Mouse (Mus musculus) E14TG2a.4 (cell line): ENCODE measurements around the gene Cd163.
"Not testable (repeated sequence)": the region's sequence is repeated elsewhere in the genome, so short reads cannot be mapped to it uniquely, and the experiment has no call there.

Experiments
- H3K27me3 ChIP-seq: 2 replicates; pipeline ENCODE4 v1.6.1; 2014; ENCODE audit warnings: low read length, control low read depth; ENCODE audit not compliant: insufficient read depth
- H3K36me3 ChIP-seq: 2 replicates; pipeline ENCODE4 v1.6.1; 2014; ENCODE audit warnings: low read length, control low read depth; ENCODE audit not compliant: insufficient read depth
- H3K4me1 ChIP-seq: replicated peaks from 2 replicates; pipeline ENCODE4 v1.6.1; 2014; ENCODE audit warnings: low read depth, low read length, control low read depth
- H3K4me3 ChIP-seq: replicated peaks from 2 replicates; pipeline ENCODE4 v1.5.1; 2014; ENCODE audit warnings: mild to moderate bottlenecking, low read length
- H3K9me3 ChIP-seq: 2 replicates; pipeline ENCODE4 v1.6.1; 2014; ENCODE audit warnings: low read length, control low read depth
- CTCF ChIP-seq: conservative IDR thresholded peaks from 2 replicates; pipeline ENCODE4 v1.5.1; 2014; ENCODE audit warnings: low read length
- NANOG ChIP-seq: IDR thresholded peaks from 2 replicates; pipeline ENCODE4 v1.6.1; 2014; ENCODE audit warnings: borderline replicate concordance, low read length, mixed read lengths
- POU5F1 ChIP-seq: IDR thresholded peaks from 2 replicates; pipeline ENCODE4 v1.6.1; 2014; ENCODE audit warnings: low read length, borderline replicate concordance

The Cd163 gene

GRCm38 (mm10) chr6:124304356-124304755, at the start of gene Cd163:
Cd163 (plus strand) TSS chr6:124304656.
- Histone ChIP-seq H3K4me3 (no peak within 1 kb of the TSS), H3K9me3 (peaks cover 9% of the 10 kb centered on the region)
- no peak for TF ChIP-seq CTCF
- TF ChIP-seq NANOG = no peak
- TF ChIP-seq POU5F1 = no peak

GRCm38 (mm10) chr6:124255721-124256470, 48.6 kb upstream of the Cd163 start:
- no peaks in the 10 kb centered on the region for H3K27me3 ChIP-seq
- H3K4me3 ChIP-seq = no peak overlapping the region
- no peaks in the 10 kb centered on the region for H3K36me3 ChIP-seq
- TF ChIP-seq NANOG (no peak), POU5F1 (no peak), CTCF (no peak)
- 0 out of 2 replicates have a peak, but pooled peaks cover 3% of the 10 kb centered on the region for H3K9me3 ChIP-seq
- no peaks in the 10 kb centered on the region for H3K4me1 ChIP-seq

More at GRCm38 (mm10) chr6:124304356-124304755, at the start of gene Cd163:
- no peaks in the 10 kb centered on the region for H3K36me3 ChIP-seq
- no peaks in the 10 kb centered on the region for H3K27me3 ChIP-seq
- H3K4me1 ChIP-seq = no peaks in the 10 kb centered on the region

GRCm38 (mm10) chr6:124260198-124260931, 44.1 kb upstream of the Cd163 start:
- H3K27me3 ChIP-seq = no peaks in the 10 kb centered on the region
- no peak overlapping the region for H3K4me3 ChIP-seq
- H3K36me3 ChIP-seq = no peaks in the 10 kb centered on the region
- H3K4me1 ChIP-seq = no peaks in the 10 kb centered on the region
- no peaks in the 10 kb centered on the region for H3K9me3 ChIP-seq
- peak; percentile 57 for TF ChIP-seq CTCF
- TF ChIP-seq NANOG = no peak
- no peak for TF ChIP-seq POU5F1

- Histone ChIP-seq H3K27me3 (no peaks in the 10 kb centered on the region), H3K4me1 (no peaks in the 10 kb centered on the region), H3K4me3 (no peak overlapping the region), H3K36me3 (no peaks in the 10 kb centered on the region), H3K9me3 (no peaks in the 10 kb centered on the region)
- TF ChIP-seq POU5F1 (no peak), CTCF (peak; percentile 46), NANOG (no peak)
Observed at GRCm38 (mm10) chr6:124262696-124263095, 41.8 kb upstream of the Cd163 start.

GRCm38 (mm10) chr6:124273231-124273880, 31.1 kb upstream of the Cd163 start:
- no peaks in the 10 kb centered on the region for H3K9me3 ChIP-seq
- H3K4me3 ChIP-seq = no peak overlapping the region
- no peaks in the 10 kb centered on the region for H3K36me3 ChIP-seq
- TF ChIP-seq NANOG (no peak), CTCF (no peak), POU5F1 (no peak)
- H3K27me3 ChIP-seq = no peaks in the 10 kb centered on the region
- no peaks in the 10 kb centered on the region for H3K4me1 ChIP-seq

- Histone ChIP-seq H3K36me3 (no peaks in the 10 kb centered on the region), H3K4me1 (0 out of 2 replicates have a peak, but pooled peaks cover 2% of the 10 kb centered on the region), H3K27me3 (no peaks in the 10 kb centered on the region), H3K4me3 (no peak overlapping the region), H3K9me3 (peaks cover 11% of the 10 kb centered on the region)
- no peak for TF ChIP-seq CTCF
- TF ChIP-seq NANOG = no peak
- no peak for TF ChIP-seq POU5F1
Observed at GRCm38 (mm10) chr6:124277641-124278040, 26.8 kb upstream of the Cd163 start.

GRCm38 (mm10) chr6:124278291-124278690, 26.2 kb upstream of the Cd163 start:
- no peaks in the 10 kb centered on the region for H3K36me3 ChIP-seq
- no peak overlapping the region for H3K4me3 ChIP-seq
- 0 out of 2 replicates have a peak, but pooled peaks cover 2% of the 10 kb centered on the region for H3K4me1 ChIP-seq
- H3K27me3 ChIP-seq = no peaks in the 10 kb centered on the region
- no peak for TF ChIP-seq CTCF
- no peak for TF ChIP-seq POU5F1
- TF ChIP-seq NANOG = no peak
- H3K9me3 ChIP-seq = peaks cover 16% of the 10 kb centered on the region

- Histone ChIP-seq H3K9me3 (peaks cover 52% of the 10 kb centered on the region), H3K4me3 (no peak overlapping the region), H3K4me1 (0 out of 2 replicates have a peak, but pooled peaks cover 2% of the 10 kb centered on the region), H3K27me3 (no peaks in the 10 kb centered on the region), H3K36me3 (no peaks in the 10 kb centered on the region)
- no peak for TF ChIP-seq NANOG
- no peak for TF ChIP-seq CTCF
- no peak for TF ChIP-seq POU5F1
Observed at GRCm38 (mm10) chr6:124282731-124283130, 21.7 kb upstream of the Cd163 start.

GRCm38 (mm10) chr6:124297378-124297777, 7.1 kb upstream of the Cd163 start:
- not testable (repeated sequence) for H3K4me1 ChIP-seq, H3K27me3 ChIP-seq, H3K36me3 ChIP-seq
- peaks cover 13% of the 10 kb centered on the region for H3K9me3 ChIP-seq
- 0 out of 2 replicates have a peak overlapping the region, but pooled peaks have one; percentile 35 for H3K4me3 ChIP-seq
